Mouse (Mus musculus) regulatory T cell (primary cell): ENCODE results near the gene Ncs1.

Source experiments
- in situ Hi-C: fragments of 300-600 bp; cut with MboI, MseI; formaldehyde crosslinking; loops from one replicate; pipeline ENCODE4 v1.15.1; 2025; ENCODE audit warnings: high pct_unique_total_duplicates

Ncs1 gene

GRCm38 (mm10) chr2:31327186-31327585, 81.6 kb downstream of the Ncs1 start:
- in situ Hi-C loops = loop anchor here (25.0 kb wide), 1 partner anchor 1790 kb away; no protein-coding TSS in a partner anchor

- in situ Hi-C loops = loop anchor here (25.0 kb wide), 1 partner anchor 1801 kb away; no protein-coding TSS in a partner anchor
Measured at GRCm38 (mm10) chr2:31337706-31338330, 92.2 kb downstream of the Ncs1 start.

GRCm38 (mm10) chr2:31339826-31340225, 94.2 kb downstream of the Ncs1 start:
- in situ Hi-C loops = loop anchor here (25.0 kb wide), 1 partner anchor 1803 kb away; no protein-coding TSS in a partner anchor

GRCm38 (mm10) chr2:31341726-31342535, 96.3 kb downstream of the Ncs1 start:
- in situ Hi-C loops = loop anchor here (25.0 kb wide), 1 partner anchor 1805 kb away; no protein-coding TSS in a partner anchor
